ENCODE assay signal across 9 mouse cellular contexts in the genomic region with DNA sequence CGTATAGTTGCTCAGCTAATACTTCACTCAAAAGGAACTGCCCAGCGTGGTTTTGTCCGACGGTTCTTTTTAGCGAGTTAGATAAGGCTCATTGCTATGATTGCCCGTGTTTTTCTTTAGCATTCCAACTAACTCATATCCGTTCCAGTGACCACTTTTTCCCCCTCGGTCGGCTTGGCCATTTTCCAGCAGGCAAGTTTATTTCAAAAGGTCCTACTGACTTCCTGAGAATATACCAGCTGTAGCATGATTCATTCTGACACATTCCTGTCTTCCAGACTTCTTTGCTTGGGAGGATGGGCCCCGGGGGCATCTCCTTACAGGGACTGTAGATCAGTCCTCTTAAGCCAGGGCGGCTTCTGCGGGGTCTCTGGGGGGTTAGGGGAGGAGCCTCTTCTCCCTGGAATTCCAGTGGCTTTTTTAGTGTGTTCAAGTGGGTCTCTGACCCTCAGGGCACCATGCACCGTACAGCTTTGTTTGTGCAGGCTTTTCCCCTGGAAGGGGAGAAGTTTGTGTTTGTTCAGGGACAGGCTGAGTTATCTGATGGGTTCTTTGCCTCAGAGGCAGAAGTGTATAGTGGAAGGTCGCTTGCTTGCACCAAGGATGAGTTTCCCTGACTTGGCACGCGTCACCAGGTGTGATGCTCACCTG. TPM values are rescaled to one million over a fixed set of nuclear protein-coding genes. Genes with fewer than 3 reads are reported as not detected.
DNase-seq lines count a peak whose midpoint lies in the region; ATAC-seq lines count a peak whose summit lies in the region.
"Had no signal": no experiment of that assay in that cellular context is flagged by ENCODE, and none has a peak within 500 bp of the region (broad histone marks: within the 10 kb centered on the region; RNA-seq: fewer than 3 reads in every experiment).

No protein-coding gene starts in this region.

- no peak overlapping the region; the same call in 1 of the 2 replicates for H3K27ac ChIP-seq in midbrain, embryonic 10.5 days (replicated peaks)
- no peak overlapping the region for H3K27ac ChIP-seq in midbrain, embryonic 16.5 days (ENCODE audit: low read length)
- H3K27ac ChIP-seq in embryonic facial prominence, embryonic 10.5 days (replicated peaks), result peak overlapping the region; percentile 57; the same call in 1 of the 2 replicates
- H3K27ac ChIP-seq: liver, embryonic 15.5 days had no signal

- no peak overlapping the region for H3K4me2 ChIP-seq in midbrain, embryonic 16.5 days (ENCODE audit: low read length)
- H3K4me2 ChIP-seq: liver, embryonic 15.5 days had no signal

- ATAC-seq in midbrain, embryonic 16.5 days, result no peak

- no peak overlapping the region for H3K9ac ChIP-seq in midbrain, embryonic 16.5 days (ENCODE audit: low read depth, low read length)
- H3K9ac ChIP-seq: liver, embryonic 15.5 days had no signal

- H3K36me3 ChIP-seq in midbrain, embryonic 10.5 days, result peaks cover 4% of the 10 kb centered on the region; the same call in 1 of the 2 replicates
- H3K36me3 ChIP-seq in midbrain, embryonic 16.5 days (ENCODE audit: control insufficient read depth, insufficient read depth, low read length), result no peaks in the 10 kb centered on the region
- peaks cover 75% of the 10 kb centered on the region for H3K36me3 ChIP-seq in embryonic facial prominence, embryonic 10.5 days (replicated peaks)
- H3K36me3 ChIP-seq: liver, embryonic 15.5 days had no signal

- no peaks in the 10 kb centered on the region for H3K9me3 ChIP-seq in midbrain, embryonic 10.5 days (replicated peaks)
- H3K9me3 ChIP-seq in midbrain, embryonic 16.5 days (replicated peaks; ENCODE audit: control insufficient read depth, low read length, poor library complexity, severe bottlenecking), result no peaks in the 10 kb centered on the region
- no peaks in the 10 kb centered on the region for H3K9me3 ChIP-seq in embryonic facial prominence, embryonic 10.5 days
- H3K9me3 ChIP-seq: liver, embryonic 15.5 days had no signal

- WGBS in midbrain, embryonic 10.5 days, result 53% methylated on average over 16 of the region's 16 CpGs
- WGBS in midbrain, embryonic 16.5 days, result 60% methylated on average over 16 of the region's 16 CpGs
- WGBS in embryonic facial prominence, embryonic 10.5 days, result 35% methylated on average over 16 of the region's 16 CpGs

- peak; percentile 44 for DNase-seq in midbrain, embryonic 10.5 days (ENCODE audit: low spot score)
- DNase-seq in embryonic facial prominence, embryonic 10.5 days (ENCODE audit: low spot score), result peak; percentile 69
- peak; percentile 71 for DNase-seq in kidney, adult 11 months
- peak; percentile 47 for DNase-seq in lung, postnatal 25 days (ENCODE audit: low spot score)
- DNase-seq in spleen, postnatal 10 days (ENCODE audit: low spot score in 2 of 2), result no peak
- no peak for DNase-seq in thymus, postnatal 0 days (ENCODE audit: low spot score)
- DNase-seq in layer of hippocampus, adult 8-10 months (ENCODE audit: low spot score in 2 of 2), result no peak

- no peak overlapping the region for H3K4me3 ChIP-seq in midbrain, embryonic 10.5 days
- H3K4me3 ChIP-seq in midbrain, embryonic 16.5 days (ENCODE audit: low read depth, low read length), result no peak overlapping the region
- peak overlapping the region; percentile 15; the same call in 1 of the 2 replicates for H3K4me3 ChIP-seq in embryonic facial prominence, embryonic 10.5 days
- H3K4me3 ChIP-seq: liver, embryonic 15.5 days had no signal

- H3K4me1 ChIP-seq in midbrain, embryonic 10.5 days, result peaks cover 33% of the 10 kb centered on the region
- peaks cover 5% of the 10 kb centered on the region for H3K4me1 ChIP-seq in midbrain, embryonic 16.5 days (ENCODE audit: control insufficient read depth, insufficient read depth, low read length)
- peaks cover 56% of the 10 kb centered on the region for H3K4me1 ChIP-seq in embryonic facial prominence, embryonic 10.5 days
- H3K4me1 ChIP-seq: liver, embryonic 15.5 days had no signal

- H3K27me3 ChIP-seq in midbrain, embryonic 10.5 days (ENCODE audit: low read depth, poor library complexity, severe bottlenecking), result peaks cover 30% of the 10 kb centered on the region
- peaks cover 3% of the 10 kb centered on the region; the same call in 1 of the 2 replicates for H3K27me3 ChIP-seq in midbrain, embryonic 16.5 days (ENCODE audit: control insufficient read depth, insufficient read depth, low read depth, low read length)
- H3K27me3 ChIP-seq in embryonic facial prominence, embryonic 10.5 days (replicated peaks; ENCODE audit: low read depth, poor library complexity, severe bottlenecking), result peaks cover 16% of the 10 kb centered on the region

RNA-seq across cellular contexts. Expression of gene Lamb1, which starts 6.5 kb away (rescaled TPM):
- polyA plus RNA-seq in midbrain, embryonic 10.5 days (2016; fragmentation: Nextera tagmentation; extraction: Ambion mirVana), result 17.8 and 20.8 TPM in 2 replicates
- 13.2 and 14.8 TPM in 2 replicates for polyA plus RNA-seq in midbrain, embryonic 16.5 days (2015; fragmentation: Nextera tagmentation; extraction: Ambion mirVana)
- 37.2 and 42.5 TPM in 2 replicates for polyA plus RNA-seq in embryonic facial prominence, embryonic 10.5 days (2016; fragmentation: Nextera tagmentation; extraction: Ambion mirVana)
- 13.6 and 14.0 TPM in 2 replicates for polyA plus RNA-seq in thymus, postnatal 0 days (2015; fragmentation: Nextera tagmentation; extraction: Ambion mirVana)
- 10 to 100 TPM; 32.9 to 38.1 (median 35.4) TPM for total RNA-seq in layer of hippocampus, adult 8-10 months (2022)

RNA-seq across cellular contexts. Expression of gene Gm6993, which starts 30.9 kb away (rescaled TPM):
- polyA plus RNA-seq in midbrain, embryonic 10.5 days (2016; fragmentation: Nextera tagmentation; extraction: Ambion mirVana), result not detected in 2 replicates
- polyA plus RNA-seq in midbrain, embryonic 16.5 days (2015; fragmentation: Nextera tagmentation; extraction: Ambion mirVana), result not detected in 2 replicates
- polyA plus RNA-seq in embryonic facial prominence, embryonic 10.5 days (2016; fragmentation: Nextera tagmentation; extraction: Ambion mirVana), result not detected in 2 replicates
- not detected in 2 replicates for polyA plus RNA-seq in thymus, postnatal 0 days (2015; fragmentation: Nextera tagmentation; extraction: Ambion mirVana)
- not detected for total RNA-seq in layer of hippocampus, adult 8-10 months (2022)
- polyA plus RNA-seq: liver, embryonic 15.5 days had no signal

Comparison
In these comparisons a context has a peak if more than half of its experiments do, and no peak if none do; other contexts are left out.
1. DNase-seq: peak in midbrain, embryonic 10.5 days (single experiment), embryonic facial prominence, embryonic 10.5 days (single experiment), kidney, adult 11 months (single experiment) and lung, postnatal 25 days (single experiment); none in spleen, postnatal 10 days (0 of 2), thymus, postnatal 0 days (single experiment) and layer of hippocampus, adult 8-10 months (0 of 2).